Mouse (Mus musculus) hindbrain, embryonic 15.5 days (tissue): ENCODE data around the gene Dcst1. TPM values are rescaled to one million over a fixed set of nuclear protein-coding genes. Genes with fewer than 3 reads are reported as not detected.

Source experiments
- ATAC-seq: fragments of 200-750 bp; cut with Nextera tagmentation; 2 replicates; pipeline ENCODE4 v1.8.0; 2017; ENCODE audit warnings: low read depth, moderate number of reproducible peaks, moderate TSS enrichment; ENCODE audit not compliant: low FRiP score
- H3K27ac ChIP-seq: fragments of 300-500 bp; sonication (generic); replicated peaks from 2 replicates; pipeline ENCODE4 v1.5.1; 2015; ENCODE audit warnings: mild to moderate bottlenecking, inconsistent platforms
- H3K27me3 ChIP-seq: fragments of 300-500 bp; sonication (generic); 2 replicates; pipeline ENCODE4 v1.6.1; 2015; ENCODE audit warnings: control low read depth, inconsistent platforms
- H3K36me3 ChIP-seq: fragments of 300-500 bp; sonication (generic); 2 replicates; pipeline ENCODE4 v1.6.1; 2015; ENCODE audit warnings: control low read depth, inconsistent platforms
- H3K4me1 ChIP-seq: fragments of 300-500 bp; sonication (generic); replicated peaks from 2 replicates; pipeline ENCODE4 v1.6.1; 2015; ENCODE audit warnings: control low read depth, inconsistent platforms
- H3K4me2 ChIP-seq: fragments of 300-500 bp; sonication (generic); 2 replicates; pipeline ENCODE4 v1.6.1; 2015; ENCODE audit warnings: moderate library complexity, mild to moderate bottlenecking, inconsistent platforms
- H3K4me3 ChIP-seq: fragments of 300-500 bp; sonication (generic); 2 replicates; pipeline ENCODE4 v1.5.1; 2015; ENCODE audit warnings: mild to moderate bottlenecking, inconsistent platforms
- H3K9ac ChIP-seq: fragments of 300-500 bp; sonication (generic); 2 replicates; pipeline ENCODE4 v1.6.1; 2015; ENCODE audit warnings: inconsistent platforms
- H3K9me3 ChIP-seq: fragments of 300-500 bp; sonication (generic); 2 replicates; pipeline ENCODE4 v1.6.1; 2016; ENCODE audit warnings: control low read depth, inconsistent platforms
- WGBS: fragments of 180-500 bp; shearing (Covaris S2); methylation state at CpG from one replicate; pipeline ENCODE4 v1.1.7; 2015; 5-methylcytosine and 5-hydroxymethylcytosine counted together
- polyA plus RNA-seq: library from polyadenylated mRNA; unstranded; fragments of >200 nt; fragmentation: Nextera tagmentation; extraction: Ambion mirVana; gene quantifications from 2 replicates; pipeline ENCODE4 v1.2.1, GENCODE M21; 2015

The Dcst1 gene
- polyA plus RNA-seq, 1 experiment from 2014 or later, result 0.89 TPM

DNA sequence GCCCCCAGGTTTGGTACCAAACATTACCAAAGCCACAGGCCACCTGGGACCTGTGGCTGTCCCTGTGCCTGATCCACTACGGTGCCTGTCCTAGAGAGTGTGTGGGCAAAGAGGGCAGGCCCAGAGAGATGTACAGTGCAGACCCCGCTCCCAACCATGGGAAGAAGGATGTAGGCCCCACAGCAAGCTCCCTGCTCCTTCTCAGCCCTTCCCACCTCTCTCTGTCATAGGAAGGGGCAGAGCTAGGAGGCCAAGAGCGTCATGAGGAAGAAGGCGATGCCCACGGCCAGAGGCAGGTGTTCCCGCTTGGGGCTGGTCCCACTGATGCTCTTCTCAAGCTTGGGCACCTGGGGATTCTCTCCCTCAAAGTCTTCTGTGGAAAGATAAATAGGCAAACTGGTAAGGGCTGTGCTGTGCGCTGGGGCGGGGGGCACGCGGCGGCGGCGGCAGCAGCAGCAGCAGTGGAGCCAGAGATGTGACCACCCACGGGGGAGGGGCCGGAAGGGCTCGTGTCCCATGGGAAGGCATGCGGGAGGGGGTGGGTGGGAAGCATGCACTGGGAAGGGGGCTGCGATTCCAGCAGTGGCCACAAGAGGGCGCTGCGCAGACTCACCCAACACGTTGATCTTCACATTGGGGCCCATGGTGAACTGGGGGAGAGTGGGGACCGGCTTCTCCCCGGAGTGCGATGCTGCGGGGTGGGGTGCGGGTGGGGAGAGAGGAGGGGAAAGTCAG, 49.7 kb downstream of the Dcst1 start:
- H3K9me3 ChIP-seq, result no peaks in the 10 kb centered on the region
- H3K4me3 ChIP-seq, result peak overlapping the region; percentile 20
- no peak overlapping the region for H3K27ac ChIP-seq
- WGBS, result 6% methylated on average over 24 of the region's 26 CpGs
- H3K4me1 ChIP-seq, result peaks cover 56% of the 10 kb centered on the region
- H3K4me2 ChIP-seq, result peak overlapping the region; percentile 50
- no peak overlapping the region for H3K9ac ChIP-seq
- H3K36me3 ChIP-seq, result peaks cover 19% of the 10 kb centered on the region
- no peak for ATAC-seq
- H3K27me3 ChIP-seq, result no peaks in the 10 kb centered on the region

DNA sequence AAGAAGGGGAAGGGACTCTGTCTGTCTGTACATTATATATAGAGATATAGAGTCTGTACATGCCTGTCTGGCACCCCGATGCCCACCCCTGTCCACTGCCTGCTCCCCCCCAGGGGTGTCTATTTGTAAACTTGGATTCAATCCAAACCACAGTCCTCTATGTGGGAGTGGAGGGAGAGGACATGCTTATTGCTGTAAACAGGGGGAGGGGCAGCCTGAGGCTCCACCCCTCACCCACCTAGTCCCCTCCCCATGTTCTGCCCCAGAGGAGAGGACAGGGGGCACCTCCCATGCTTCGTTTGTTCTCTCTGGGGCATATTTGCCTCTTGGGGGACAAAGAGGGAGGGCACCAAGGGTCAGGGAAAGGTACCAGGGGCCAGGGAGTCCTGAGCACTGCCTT, 50.3 kb downstream of the Dcst1 start:
- Histone ChIP-seq H3K9me3 (no peaks in the 10 kb centered on the region), H3K9ac (no peak overlapping the region), H3K4me3 (no peak overlapping the region), H3K36me3 (peaks cover 19% of the 10 kb centered on the region), H3K27ac (no peak overlapping the region), H3K4me2 (peak overlapping the region; percentile 50; the same call in 1 of the 2 replicates), H3K4me1 (peaks cover 50% of the 10 kb centered on the region), H3K27me3 (no peaks in the 10 kb centered on the region)
- WGBS, result 47% methylated on average over 2 of the region's 2 CpGs
- ATAC-seq, result no peak

DNA sequence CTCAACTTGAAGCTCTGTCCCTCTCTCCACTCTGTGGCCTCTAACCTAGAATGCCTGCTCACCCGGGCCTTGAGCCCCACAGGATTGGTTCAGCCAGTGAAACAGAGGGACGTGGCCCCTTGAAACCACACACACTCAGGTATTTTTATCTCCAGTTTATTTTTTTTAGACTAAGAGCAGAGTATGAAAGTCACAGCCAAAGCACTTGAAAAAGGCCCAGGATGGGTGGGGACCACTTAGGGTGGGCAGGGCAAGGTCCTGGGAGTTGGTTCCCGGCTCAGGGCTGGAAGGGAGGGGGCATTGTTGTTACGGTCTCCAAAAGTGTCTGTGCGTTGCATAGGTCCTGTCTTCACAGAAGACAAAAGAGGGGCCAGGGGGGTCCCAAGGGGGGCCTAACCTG, 50.7 kb downstream of the Dcst1 start:
- Histone ChIP-seq H3K4me2 (no peak overlapping the region), H3K27ac (no peak overlapping the region), H3K36me3 (peaks cover 19% of the 10 kb centered on the region), H3K4me3 (no peak overlapping the region), H3K4me1 (peaks cover 45% of the 10 kb centered on the region), H3K9me3 (no peaks in the 10 kb centered on the region), H3K27me3 (no peaks in the 10 kb centered on the region), H3K9ac (no peak overlapping the region)
- 64% methylated on average over 5 of the region's 5 CpGs for WGBS
- no peak for ATAC-seq

DNA sequence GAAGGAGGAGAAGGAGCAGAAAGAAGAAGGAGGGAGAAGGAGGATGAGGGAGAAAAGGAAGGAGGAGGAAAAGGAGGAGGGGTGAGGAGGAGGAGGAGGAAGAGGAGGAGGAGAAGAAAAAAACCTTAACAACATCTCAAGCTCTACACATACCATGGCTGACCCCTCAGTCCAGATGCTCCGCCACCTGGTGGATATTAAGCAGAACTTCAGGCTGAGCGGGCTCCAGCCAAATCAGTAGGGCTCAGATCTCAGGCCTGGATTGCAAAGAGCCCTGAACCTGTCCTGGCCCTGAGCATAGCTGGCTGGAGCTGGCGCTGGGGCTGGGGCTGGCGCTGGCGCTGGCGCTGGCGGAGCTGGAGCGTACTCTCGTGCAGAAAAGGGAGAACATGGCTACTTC, 57.0 kb downstream of the Dcst1 start:
- H3K9me3 ChIP-seq, result no peaks in the 10 kb centered on the region
- no peak overlapping the region for H3K27ac ChIP-seq
- H3K27me3 ChIP-seq, result no peaks in the 10 kb centered on the region
- 4% methylated on average over 9 of the region's 9 CpGs for WGBS
- no peaks in the 10 kb centered on the region for H3K4me1 ChIP-seq
- ATAC-seq, result peak; percentile 85
- no peak overlapping the region for H3K9ac ChIP-seq
- H3K4me2 ChIP-seq, result no peak overlapping the region
- H3K36me3 ChIP-seq, result peaks cover 2% of the 10 kb centered on the region
- H3K4me3 ChIP-seq, result no peak overlapping the region

DNA sequence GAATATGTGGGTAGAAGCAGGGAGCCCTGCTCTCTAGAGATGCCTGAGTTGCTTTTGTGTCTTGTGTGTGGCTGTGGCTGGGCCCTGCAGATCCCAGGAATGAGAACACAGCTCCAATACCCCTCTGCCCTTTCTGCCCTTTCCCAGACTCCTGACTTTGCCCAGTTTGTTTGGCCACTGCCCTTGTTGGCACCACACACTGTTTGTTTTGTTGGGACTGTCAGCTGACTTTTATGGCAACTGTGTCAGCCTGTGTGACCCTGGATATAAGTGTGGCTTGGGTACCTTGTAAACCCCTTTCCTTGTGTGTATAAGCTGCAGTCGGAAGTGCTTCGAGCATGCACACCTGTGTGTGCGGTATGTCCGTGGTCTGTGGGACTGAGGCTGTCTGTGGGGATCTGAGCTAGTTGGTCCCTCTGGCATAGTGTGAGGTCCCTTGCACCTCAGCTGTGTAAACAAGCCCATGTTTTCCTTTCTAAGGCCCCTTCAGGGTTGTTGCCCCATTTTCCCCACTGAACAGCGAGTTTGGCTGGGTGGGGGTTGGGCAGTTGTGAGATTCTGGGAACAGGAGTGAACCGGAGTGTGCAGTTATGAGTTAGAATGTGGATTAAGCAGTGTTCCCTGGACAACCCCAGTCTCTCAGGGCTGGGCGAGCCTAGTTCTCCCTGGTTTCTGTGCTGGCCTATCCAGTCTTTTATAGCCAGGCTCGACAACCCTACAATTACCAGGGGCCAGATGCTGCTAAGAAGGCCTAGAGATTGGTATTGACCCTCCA, 59.3 kb downstream of the Dcst1 start:
- ATAC-seq, result no peak
- no peak overlapping the region for H3K4me2 ChIP-seq
- no peaks in the 10 kb centered on the region for H3K27me3 ChIP-seq
- no peak overlapping the region for H3K27ac ChIP-seq
- H3K9me3 ChIP-seq, result no peaks in the 10 kb centered on the region
- H3K36me3 ChIP-seq, result no peaks in the 10 kb centered on the region
- WGBS, result 78% methylated on average over 8 of the region's 8 CpGs
- no peak overlapping the region for H3K9ac ChIP-seq
- H3K4me3 ChIP-seq, result no peak overlapping the region
- H3K4me1 ChIP-seq, result no peaks in the 10 kb centered on the region

DNA sequence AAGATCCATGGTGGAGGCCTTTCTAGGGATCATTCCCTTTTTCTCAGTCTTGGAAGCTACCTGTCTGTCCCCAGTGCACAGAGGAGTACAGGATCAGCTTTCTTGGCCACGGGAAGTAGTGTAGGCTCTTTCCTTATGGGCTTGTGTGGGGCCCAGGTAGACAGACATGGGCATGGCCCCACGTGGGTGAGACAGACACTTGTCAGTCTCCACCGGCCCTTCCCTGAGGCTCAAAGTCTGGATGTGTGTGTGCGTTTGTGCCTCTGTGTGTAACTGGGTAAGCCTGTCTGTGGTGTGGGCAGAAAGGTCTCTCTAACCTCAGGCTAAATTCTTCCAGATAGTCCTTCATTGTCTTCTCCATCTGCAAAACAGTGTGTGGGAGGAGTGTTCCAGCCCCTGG, 59.9 kb downstream of the Dcst1 start:
- peaks cover 4% of the 10 kb centered on the region for H3K27me3 ChIP-seq
- H3K4me3 ChIP-seq, result no peak overlapping the region
- no peak overlapping the region for H3K4me2 ChIP-seq
- H3K9me3 ChIP-seq, result no peaks in the 10 kb centered on the region
- no peaks in the 10 kb centered on the region for H3K36me3 ChIP-seq
- H3K27ac ChIP-seq, result no peak overlapping the region
- H3K4me1 ChIP-seq, result no peaks in the 10 kb centered on the region
- WGBS, result 70% methylated on average over 4 of the region's 4 CpGs
- ATAC-seq, result no peak
- H3K9ac ChIP-seq, result no peak overlapping the region

DNA sequence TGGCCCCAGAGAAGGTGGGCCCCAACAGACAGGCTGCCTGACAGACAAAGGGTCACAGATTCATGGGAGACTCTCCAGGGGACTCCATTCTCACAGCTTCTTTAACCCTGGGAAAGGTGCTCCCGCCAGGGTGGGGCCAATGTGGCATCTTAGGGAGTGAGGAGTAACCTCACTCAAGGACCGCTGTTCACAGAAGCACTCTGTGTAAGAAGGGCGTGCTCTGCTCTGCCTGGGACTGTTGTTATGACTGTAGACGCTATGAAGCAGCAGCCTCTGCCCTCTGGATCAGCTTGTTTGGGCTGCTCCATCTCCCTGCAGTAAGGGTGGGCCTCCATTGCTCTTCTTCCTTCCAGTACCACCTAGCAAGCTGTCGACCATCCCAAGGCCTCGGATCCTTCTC, 60.6 kb downstream of the Dcst1 start:
- ATAC-seq, result no peak
- Histone ChIP-seq H3K4me1 (peaks cover 5% of the 10 kb centered on the region), H3K4me2 (no peak overlapping the region), H3K27me3 (peaks cover 4% of the 10 kb centered on the region), H3K4me3 (no peak overlapping the region), H3K27ac (no peak overlapping the region), H3K9me3 (no peaks in the 10 kb centered on the region), H3K36me3 (no peaks in the 10 kb centered on the region), H3K9ac (no peak overlapping the region)
- 67% methylated on average over 6 of the region's 6 CpGs for WGBS

DNA sequence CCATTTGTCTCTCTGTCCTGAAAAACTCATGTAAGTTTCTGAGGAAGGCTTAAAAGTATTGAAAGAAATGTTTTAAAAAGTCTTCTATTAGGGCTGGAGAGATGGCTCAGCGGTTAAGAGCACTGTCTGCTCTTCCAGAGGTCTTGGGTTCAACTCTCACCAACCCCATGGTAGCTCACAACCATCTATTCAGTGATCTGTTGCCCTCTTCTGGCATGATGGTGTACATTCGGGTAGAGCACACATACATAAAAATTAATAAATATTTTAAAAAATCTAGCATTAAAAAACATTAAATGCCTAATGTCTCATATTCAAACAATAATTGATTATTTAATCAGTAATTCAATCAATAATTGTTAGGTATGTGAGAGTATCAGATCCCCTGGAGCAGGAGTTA, 64.5 kb downstream of the Dcst1 start:
- Histone ChIP-seq H3K27me3 (peaks cover 4% of the 10 kb centered on the region), H3K27ac (no peak overlapping the region), H3K4me2 (no peak overlapping the region), H3K9me3 (no peaks in the 10 kb centered on the region), H3K4me3 (no peak overlapping the region), H3K9ac (no peak overlapping the region), H3K36me3 (no peaks in the 10 kb centered on the region), H3K4me1 (peaks cover 7% of the 10 kb centered on the region)
- ATAC-seq, result no peak
- WGBS, result 71% methylated on average over 2 of the region's 2 CpGs

Other genes starting within 250 kb of the Dcst1 start
- 0.09 TPM in 2 replicates for gene Pklr, start 229.1 kb downstream of the Dcst1 start, polyA plus RNA-seq
- 51.9 and 59.2 TPM in 2 replicates for gene Hcn3, start 205.1 kb downstream of the Dcst1 start, polyA plus RNA-seq
- 20.0 and 22.6 TPM in 2 replicates for gene Clk2, start 200.5 kb downstream of the Dcst1 start, polyA plus RNA-seq
- gene Scamp3, start 187.8 kb downstream of the Dcst1 start, polyA plus RNA-seq, result 148 and 158 TPM in 2 replicates
- gene Fam189b, start 182.1 kb downstream of the Dcst1 start, polyA plus RNA-seq, result 35.5 and 39.2 TPM in 2 replicates
- 46.6 and 48.0 TPM in 2 replicates for gene Gba, start 162.3 kb downstream of the Dcst1 start, polyA plus RNA-seq
- 51.5 and 51.6 TPM in 2 replicates for gene Thbs3, start 150.1 kb downstream of the Dcst1 start, polyA plus RNA-seq
- gene Mtx1, start 138.2 kb downstream of the Dcst1 start, polyA plus RNA-seq, result 149 and 152 TPM in 2 replicates
- gene Muc1, start 136.2 kb downstream of the Dcst1 start, polyA plus RNA-seq, result 1.2 and 1.6 TPM in 2 replicates
- 196 and 211 TPM in 2 replicates for gene Krtcap2, start 119.3 kb downstream of the Dcst1 start, polyA plus RNA-seq
- gene Trim46, start 118.9 kb downstream of the Dcst1 start, polyA plus RNA-seq, result 71.3 and 81.6 TPM in 2 replicates
- gene Dpm3, start 105.9 kb downstream of the Dcst1 start, polyA plus RNA-seq, result 80.0 and 88.4 TPM in 2 replicates
- gene Slc50a1, start 94.7 kb downstream of the Dcst1 start, polyA plus RNA-seq, result 36.2 and 38.5 TPM in 2 replicates
- gene Efna1, start 84.1 kb downstream of the Dcst1 start, polyA plus RNA-seq, result 8.9 and 9.1 TPM in 2 replicates
- 62.4 and 72.3 TPM in 2 replicates for gene Efna3, start 42.3 kb downstream of the Dcst1 start, polyA plus RNA-seq
- gene Efna4, start 27.2 kb downstream of the Dcst1 start, polyA plus RNA-seq, result 6.0 and 7.4 TPM in 2 replicates
- gene Adam15, start 15.3 kb downstream of the Dcst1 start, polyA plus RNA-seq, result 71.0 and 77.1 TPM in 2 replicates
- gene Dcst2, start 3.3 kb downstream of the Dcst1 start, polyA plus RNA-seq, result 0.09 and 0.34 TPM in 2 replicates
- gene Zbtb7b, start 29.5 kb upstream of the Dcst1 start, polyA plus RNA-seq, result 0.82 and 0.83 TPM in 2 replicates
- 0.89 TPM in 1 of 2 replicates, not detected in the other for gene Lenep, start 37.5 kb upstream of the Dcst1 start, polyA plus RNA-seq
- 33.3 and 34.9 TPM in 2 replicates for gene Flad1, start 46.6 kb upstream of the Dcst1 start, polyA plus RNA-seq
- gene Cks1b, start 53.1 kb upstream of the Dcst1 start, polyA plus RNA-seq, result 95.9 and 110 TPM in 2 replicates
- gene Shc1, start 53.2 kb upstream of the Dcst1 start, polyA plus RNA-seq, result 20.0 and 21.8 TPM in 2 replicates
- gene Pygo2, start 65.0 kb upstream of the Dcst1 start, polyA plus RNA-seq, result 43.1 and 45.8 TPM in 2 replicates
- gene Pbxip1, start 71.5 kb upstream of the Dcst1 start, polyA plus RNA-seq, result 18.1 and 20.4 TPM in 2 replicates
- 127 and 130 TPM in 2 replicates for gene Pmvk, start 89.3 kb upstream of the Dcst1 start, polyA plus RNA-seq
- 9.1 and 9.6 TPM in 2 replicates for gene Kcnn3, start 154.9 kb upstream of the Dcst1 start, polyA plus RNA-seq